Mouse (Mus musculus) bone marrow macrophage, adult 2 months (primary cell): Measurements from ENCODE around the gene Ncoa3.

Experiments
- CTCF ChIP-seq: IDR thresholded peaks from 2 replicates; pipeline ENCODE4 v1.5.1; 2012; ENCODE audit warnings: low read depth, mild to moderate bottlenecking, low read length, moderate library complexity
- POLR2A ChIP-seq: IDR thresholded peaks from 2 replicates; pipeline ENCODE4 v1.6.1; 2012; ENCODE audit warnings: mild to moderate bottlenecking, low read depth, low read length, borderline replicate concordance

DNA sequence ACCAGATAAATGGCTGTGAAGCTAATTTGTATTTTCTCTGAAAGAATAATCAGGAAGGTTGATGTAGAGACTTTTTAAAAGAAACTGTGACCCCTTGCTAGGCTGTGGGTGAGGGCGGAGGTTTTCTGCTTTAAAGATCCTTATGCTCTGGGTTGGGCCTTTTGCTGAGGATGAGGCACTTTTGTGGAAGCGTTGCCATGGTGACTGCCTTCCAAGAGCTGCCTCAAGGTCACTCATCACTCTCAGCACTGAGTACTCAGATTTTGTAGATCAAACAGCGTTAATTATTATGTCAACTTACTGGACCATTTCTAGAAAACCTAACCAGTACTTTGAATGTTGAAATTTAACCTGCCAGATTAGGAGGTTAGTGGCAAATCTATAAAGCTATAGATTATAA lies 29.2 kb downstream of the Ncoa3 start:
- no peak for TF ChIP-seq CTCF
- TF ChIP-seq POLR2A: no peak
